In the genomic region with DNA sequence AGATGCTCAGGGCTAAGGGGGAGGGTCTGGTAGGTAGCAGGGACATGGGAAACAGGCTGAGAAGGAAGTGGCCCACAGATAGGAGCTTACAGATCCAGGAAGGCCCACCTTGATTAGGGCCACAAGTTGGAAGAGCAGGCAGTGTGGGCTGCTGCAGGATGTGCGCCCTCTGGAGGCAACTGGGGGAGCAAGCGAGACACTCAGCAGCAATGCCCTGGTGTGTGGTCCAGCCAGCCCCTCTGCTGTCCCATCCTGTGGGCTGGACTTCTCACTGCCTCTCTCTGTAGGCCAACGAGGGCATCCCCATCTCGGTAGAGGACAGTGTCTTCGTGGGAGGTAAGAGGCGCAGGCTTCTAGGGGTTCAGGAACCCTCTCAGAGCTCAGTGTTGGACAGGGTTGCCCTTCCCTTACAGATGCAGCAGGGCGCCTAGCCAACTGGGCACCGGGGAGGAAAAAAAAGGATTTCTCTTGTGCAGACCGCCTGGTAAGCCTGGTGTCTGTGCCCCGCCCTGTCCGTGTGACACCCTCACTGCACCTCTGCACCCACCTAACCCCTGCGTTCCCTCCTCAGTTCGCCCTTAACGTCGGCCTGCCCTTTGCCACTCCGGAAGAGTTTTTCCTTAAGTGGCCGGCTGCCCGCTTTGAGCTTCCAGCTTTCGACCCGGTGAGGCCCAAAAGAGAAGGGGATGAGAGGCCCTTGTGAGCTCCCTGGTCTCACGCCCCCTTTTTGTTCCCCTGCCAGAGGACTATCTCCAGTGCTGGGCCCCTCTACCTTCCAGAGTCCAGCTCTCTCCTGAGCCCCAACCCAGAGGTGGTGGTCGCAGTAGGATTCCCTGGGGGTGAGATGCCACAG, we compare ENCODE assay signal across 8 mouse cellular contexts. TPM values are rescaled to one million over a fixed set of nuclear protein-coding genes. Genes with fewer than 3 reads are reported as not detected.
DNase-seq lines count a peak whose midpoint lies in the region; ATAC-seq and TF ChIP-seq lines count a peak whose summit lies in the region.

No protein-coding gene starts in this region.

- no peak overlapping the region for H3K27ac ChIP-seq in embryonic fibroblast, embryonic 13.5 days (ENCODE audit: insufficient read depth, low read length)
- H3K27ac ChIP-seq in hindbrain, embryonic 13.5 days: peak overlapping the region; percentile 46; the same call in 1 of the 2 replicates
- H3K27ac ChIP-seq in liver, embryonic 12.5 days: no peak overlapping the region
- peak overlapping the region; percentile 34 for H3K27ac ChIP-seq in stomach, embryonic 16.5 days (ENCODE audit: low read length)

- no peaks in the 10 kb centered on the region for H3K9me3 ChIP-seq in hindbrain, embryonic 13.5 days
- H3K9me3 ChIP-seq in liver, embryonic 12.5 days (replicated peaks): no peaks in the 10 kb centered on the region
- H3K9me3 ChIP-seq in stomach, embryonic 16.5 days (replicated peaks; ENCODE audit: control insufficient read depth, low read length): no peaks in the 10 kb centered on the region

- H3K4me2 ChIP-seq in hindbrain, embryonic 13.5 days: 0 out of 2 replicates have a peak overlapping the region, but pooled peaks have one; percentile 10
- no peak overlapping the region for H3K4me2 ChIP-seq in liver, embryonic 12.5 days
- H3K4me2 ChIP-seq in stomach, embryonic 16.5 days (ENCODE audit: low read depth, low read length): no peak overlapping the region

- 60% methylated on average over 22 of the region's 22 CpGs for WGBS in hindbrain, embryonic 13.5 days
- 54% methylated on average over 22 of the region's 22 CpGs for WGBS in liver, embryonic 12.5 days (ENCODE audit: insufficient replicate concordance)
- WGBS in stomach, embryonic 16.5 days: 50% methylated on average over 22 of the region's 22 CpGs

- no peak overlapping the region for H3K4me3 ChIP-seq in embryonic fibroblast, embryonic 13.5 days (ENCODE audit: insufficient read depth, low read length)
- H3K4me3 ChIP-seq in hindbrain, embryonic 13.5 days: no peak overlapping the region
- H3K4me3 ChIP-seq in liver, embryonic 12.5 days: no peak overlapping the region
- no peak overlapping the region for H3K4me3 ChIP-seq in stomach, embryonic 16.5 days (replicated peaks; ENCODE audit: low read length)

- TF ChIP-seq POLR2A in embryonic fibroblast, embryonic 13.5 days (IDR thresholded peaks at IDR 0.05; ENCODE audit: low read depth, low read length): no peak

- DNase-seq in layer of hippocampus, postnatal 14 days (ENCODE audit: low spot score in 2 of 2): peak; percentile 66 to 67
- no peak for DNase-seq in layer of hippocampus, adult 9-11 months
- DNase-seq in adrenal gland, adult 2 months: peak; percentile 77

- no peaks in the 10 kb centered on the region for H3K27me3 ChIP-seq in hindbrain, embryonic 13.5 days
- H3K27me3 ChIP-seq in liver, embryonic 12.5 days (replicated peaks): no peaks in the 10 kb centered on the region
- no peaks in the 10 kb centered on the region for H3K27me3 ChIP-seq in stomach, embryonic 16.5 days (ENCODE audit: control insufficient read depth, insufficient read depth, low read length)

- H3K9ac ChIP-seq in hindbrain, embryonic 13.5 days: peak overlapping the region; percentile 43; the same call in 1 of the 2 replicates
- H3K9ac ChIP-seq in liver, embryonic 12.5 days: 0 out of 2 replicates have a peak overlapping the region, but pooled peaks have one; percentile 2
- peak overlapping the region; percentile 42 for H3K9ac ChIP-seq in stomach, embryonic 16.5 days (ENCODE audit: low read length)

- peaks cover 59% of the 10 kb centered on the region for H3K36me3 ChIP-seq in hindbrain, embryonic 13.5 days
- peaks cover 65% of the 10 kb centered on the region for H3K36me3 ChIP-seq in liver, embryonic 12.5 days
- H3K36me3 ChIP-seq in stomach, embryonic 16.5 days (ENCODE audit: control insufficient read depth, insufficient read depth, low read length): peaks cover 27% of the 10 kb centered on the region

- TF ChIP-seq CTCF in embryonic fibroblast, embryonic 13.5 days (IDR thresholded peaks at IDR 0.05; ENCODE audit: borderline replicate concordance, insufficient read depth, low read length): peak; percentile 98

- H3K4me1 ChIP-seq in embryonic fibroblast, embryonic 13.5 days (ENCODE audit: control insufficient read depth, insufficient read depth, low read length): no peaks in the 10 kb centered on the region
- peaks cover 65% of the 10 kb centered on the region for H3K4me1 ChIP-seq in hindbrain, embryonic 13.5 days (replicated peaks)
- H3K4me1 ChIP-seq in liver, embryonic 12.5 days: peaks cover 55% of the 10 kb centered on the region
- peaks cover 38% of the 10 kb centered on the region for H3K4me1 ChIP-seq in stomach, embryonic 16.5 days (ENCODE audit: control insufficient read depth, insufficient read depth, low read length)

- 0 out of 2 replicates have a peak, but pooled peaks have one; percentile 16 for ATAC-seq in hindbrain, embryonic 13.5 days (ENCODE audit: low FRiP score)
- ATAC-seq in liver, embryonic 12.5 days: 0 out of 2 replicates have a peak, but pooled peaks have one; percentile 22
- peak; percentile 33; the same call in 1 of the 2 replicates for ATAC-seq in monocyte, adult 5-6 weeks (replicated peaks; ENCODE audit: insufficient number of reproducible peaks, low FRiP score, low TSS enrichment, poor library complexity, severe bottlenecking)
- ATAC-seq in stomach, embryonic 16.5 days (ENCODE audit: insufficient read depth, low FRiP score): 0 out of 2 replicates have a peak, but pooled peaks have one; percentile 15

RNA-seq across cellular contexts. Expression of a gene that starts 3.9 kb away (rescaled TPM):
- total RNA-seq in layer of hippocampus, postnatal 14 days (2021): 10 to 100 TPM; 32.3 to 33.3 TPM
- total RNA-seq in adrenal gland, adult 2 months (2021): 10 to 100 TPM; 36.3 to 42.8 TPM
- 79.5 and 90.0 TPM in 2 replicates for polyA plus RNA-seq in adrenal gland, adult 2 months (2012; rRNA removed)
- 24.7 and 30.6 TPM in 2 replicates for polyA plus RNA-seq in embryonic fibroblast, embryonic 13.5 days (2011; ENCODE audit: insufficient read length, low read depth, missing spikeins)
- 34.1 and 35.8 TPM in 2 replicates for polyA plus RNA-seq in hindbrain, embryonic 13.5 days (2015; fragmentation: Nextera tagmentation; extraction: Ambion mirVana)
- polyA plus RNA-seq in liver, embryonic 12.5 days (2016; fragmentation: Nextera tagmentation; extraction: Ambion mirVana): 26.1 and 26.7 TPM in 2 replicates
- 68.9 to 89.5 TPM (median 71.5 TPM) in 3 replicates for total RNA-seq in monocyte, adult 5-6 weeks (2017)
- polyA plus RNA-seq in stomach, embryonic 16.5 days (2015; fragmentation: Nextera tagmentation; extraction: Ambion mirVana): 32.6 and 34.8 TPM in 2 replicates

RNA-seq across cellular contexts. Expression of a gene that starts 8.8 kb away (rescaled TPM):
- total RNA-seq in layer of hippocampus, postnatal 14 days (2021): 100 to 1,000 TPM; 272 to 295 TPM
- total RNA-seq in adrenal gland, adult 2 months (2021): 100 to 1,000 TPM; 227 TPM
- polyA plus RNA-seq in adrenal gland, adult 2 months (2012; rRNA removed): 492 and 493 TPM in 2 replicates
- 144 and 160 TPM in 2 replicates for polyA plus RNA-seq in embryonic fibroblast, embryonic 13.5 days (2011; ENCODE audit: insufficient read length, low read depth, missing spikeins)
- polyA plus RNA-seq in hindbrain, embryonic 13.5 days (2015; fragmentation: Nextera tagmentation; extraction: Ambion mirVana): 495 and 503 TPM in 2 replicates
- 114 and 121 TPM in 2 replicates for polyA plus RNA-seq in liver, embryonic 12.5 days (2016; fragmentation: Nextera tagmentation; extraction: Ambion mirVana)
- total RNA-seq in monocyte, adult 5-6 weeks (2017): 7.2 to 11.9 TPM (median 7.4 TPM) in 3 replicates
- polyA plus RNA-seq in stomach, embryonic 16.5 days (2015; fragmentation: Nextera tagmentation; extraction: Ambion mirVana): 150 and 156 TPM in 2 replicates

RNA-seq across cellular contexts. Expression of a gene that starts 11.9 kb away (rescaled TPM):
- total RNA-seq in layer of hippocampus, postnatal 14 days (2021): 10 to 100 TPM; 46.2 to 54.2 TPM
- 10 to 100 TPM; 51.0 to 72.6 TPM for total RNA-seq in adrenal gland, adult 2 months (2021)
- 180 and 223 TPM in 2 replicates for polyA plus RNA-seq in adrenal gland, adult 2 months (2012; rRNA removed)
- polyA plus RNA-seq in embryonic fibroblast, embryonic 13.5 days (2011; ENCODE audit: insufficient read length, low read depth, missing spikeins): 26.9 and 33.8 TPM in 2 replicates
- polyA plus RNA-seq in hindbrain, embryonic 13.5 days (2015; fragmentation: Nextera tagmentation; extraction: Ambion mirVana): 108 and 112 TPM in 2 replicates
- 34.4 and 39.6 TPM in 2 replicates for polyA plus RNA-seq in liver, embryonic 12.5 days (2016; fragmentation: Nextera tagmentation; extraction: Ambion mirVana)
- 33.8 to 69.8 TPM (median 57.7 TPM) in 3 replicates for total RNA-seq in monocyte, adult 5-6 weeks (2017)
- 71.7 and 74.1 TPM in 2 replicates for polyA plus RNA-seq in stomach, embryonic 16.5 days (2015; fragmentation: Nextera tagmentation; extraction: Ambion mirVana)

RNA-seq across cellular contexts. Expression of a gene that starts 12.0 kb away (rescaled TPM):
- 10 to 100 TPM; 81.6 to 89.7 TPM for total RNA-seq in layer of hippocampus, postnatal 14 days (2021)
- total RNA-seq in adrenal gland, adult 2 months (2021): 100 to 1,000 TPM; 117 TPM
- 650 and 890 TPM in 2 replicates for polyA plus RNA-seq in adrenal gland, adult 2 months (2012; rRNA removed)
- polyA plus RNA-seq in embryonic fibroblast, embryonic 13.5 days (2011; ENCODE audit: insufficient read length, low read depth, missing spikeins): 80.0 and 84.2 TPM in 2 replicates
- polyA plus RNA-seq in hindbrain, embryonic 13.5 days (2015; fragmentation: Nextera tagmentation; extraction: Ambion mirVana): 86.8 and 93.7 TPM in 2 replicates
- polyA plus RNA-seq in liver, embryonic 12.5 days (2016; fragmentation: Nextera tagmentation; extraction: Ambion mirVana): 42.7 and 45.3 TPM in 2 replicates
- total RNA-seq in monocyte, adult 5-6 weeks (2017): 11.6 to 33.0 TPM (median 13.0 TPM) in 3 replicates
- 73.5 and 83.1 TPM in 2 replicates for polyA plus RNA-seq in stomach, embryonic 16.5 days (2015; fragmentation: Nextera tagmentation; extraction: Ambion mirVana)

RNA-seq across cellular contexts. Expression of a gene that starts 31.7 kb away (rescaled TPM):
- total RNA-seq in layer of hippocampus, postnatal 14 days (2021): 100 to 1,000 TPM; 106 to 111 TPM
- total RNA-seq in adrenal gland, adult 2 months (2021): 100 to 1,000 TPM in 1 of 2 experiments, 10 to 100 TPM in 1; 80.8 to 105 TPM
- polyA plus RNA-seq in adrenal gland, adult 2 months (2012; rRNA removed): 635 and 723 TPM in 2 replicates
- polyA plus RNA-seq in embryonic fibroblast, embryonic 13.5 days (2011; ENCODE audit: insufficient read length, low read depth, missing spikeins): 33.4 and 42.8 TPM in 2 replicates
- 142 and 147 TPM in 2 replicates for polyA plus RNA-seq in hindbrain, embryonic 13.5 days (2015; fragmentation: Nextera tagmentation; extraction: Ambion mirVana)
- 60.4 and 61.0 TPM in 2 replicates for polyA plus RNA-seq in liver, embryonic 12.5 days (2016; fragmentation: Nextera tagmentation; extraction: Ambion mirVana)
- 8.2 to 15.1 TPM (median 8.9 TPM) in 3 replicates for total RNA-seq in monocyte, adult 5-6 weeks (2017)
- 89.9 and 94.0 TPM in 2 replicates for polyA plus RNA-seq in stomach, embryonic 16.5 days (2015; fragmentation: Nextera tagmentation; extraction: Ambion mirVana)

Comparison
In these comparisons a context has a peak if more than half of its experiments do, and no peak if none do; other contexts are left out.
1. H3K27ac ChIP-seq: peak in hindbrain, embryonic 13.5 days (single experiment) and stomach, embryonic 16.5 days (single experiment); none in embryonic fibroblast, embryonic 13.5 days (single experiment) and liver, embryonic 12.5 days (single experiment).
2. Peak in every context shown above with its lines, with median percentiles within 50 percentile points of each other: ATAC-seq and H3K9ac ChIP-seq.